Mouse (Mus musculus): Measurements from ENCODE around the gene Gnb4. TPM values are rescaled to one million over a fixed set of nuclear protein-coding genes. Genes with fewer than 3 reads are reported as not detected.

Gene Gnb4
- polyA plus RNA-seq (2017; shearing (Covaris generic)): 12.7 TPM

GRCm38 (mm10) chr3:32616331-32617052 is at the start of gene Gnb4:
Gene Gnb4 (minus strand): TSS chr3:32616585.

Other genes starting within 250 kb of the Gnb4 start
- gene Pik3ca, start 218.9 kb downstream of the Gnb4 start, polyA plus RNA-seq (2017; shearing (Covaris generic)): 6.2 TPM
- not detected for gene Kcnmb3, start 124.4 kb downstream of the Gnb4 start, polyA plus RNA-seq (2017; shearing (Covaris generic))
- gene Zfp639, start 106.3 kb downstream of the Gnb4 start, polyA plus RNA-seq (2017; shearing (Covaris generic)): 26.9 TPM
- gene Mfn1, start 87.1 kb downstream of the Gnb4 start, polyA plus RNA-seq (2017; shearing (Covaris generic)): 7.5 TPM
- gene Actl6a, start 89.7 kb upstream of the Gnb4 start, polyA plus RNA-seq (2017; shearing (Covaris generic)): 113 TPM
- gene Ndufb5, start 120.4 kb upstream of the Gnb4 start, polyA plus RNA-seq (2017; shearing (Covaris generic)): 198 TPM
- 20.7 TPM for gene Mrpl47, start 121.0 kb upstream of the Gnb4 start, polyA plus RNA-seq (2017; shearing (Covaris generic))
- not detected for gene Usp13, start 201.0 kb upstream of the Gnb4 start, polyA plus RNA-seq (2017; shearing (Covaris generic))

Data from activated CD4-positive, CD25-positive, alpha-beta regulatory T cell, adult 9 weeks (primary cell).